Mouse (Mus musculus): ENCODE results near the gene Gpr18.

The Gpr18 gene

DNA sequence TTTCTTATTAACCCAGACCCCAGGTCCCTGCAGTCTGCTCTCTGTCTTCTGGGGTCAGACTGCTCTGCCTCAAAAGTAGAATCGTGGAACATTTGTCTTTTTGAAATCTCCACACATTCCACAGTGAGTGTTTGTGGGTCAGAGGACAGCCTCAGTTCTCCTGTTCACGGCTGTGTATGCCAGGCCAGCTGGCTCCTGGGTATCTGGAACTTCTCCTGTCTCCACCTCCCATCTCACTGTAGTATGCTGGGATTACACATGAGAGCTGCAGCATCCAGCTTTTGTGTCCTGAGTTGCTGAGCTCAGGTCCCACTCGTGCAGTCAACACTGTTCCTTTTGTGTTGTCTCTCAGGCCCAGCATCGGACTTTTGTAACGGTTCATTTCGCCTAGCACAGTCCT lies 9.3 kb upstream of the Gpr18 start:
- DNase-seq (ENCODE audit: low read depth in 1 of 2, low spot score in 2 of 2) = no peak

DNA sequence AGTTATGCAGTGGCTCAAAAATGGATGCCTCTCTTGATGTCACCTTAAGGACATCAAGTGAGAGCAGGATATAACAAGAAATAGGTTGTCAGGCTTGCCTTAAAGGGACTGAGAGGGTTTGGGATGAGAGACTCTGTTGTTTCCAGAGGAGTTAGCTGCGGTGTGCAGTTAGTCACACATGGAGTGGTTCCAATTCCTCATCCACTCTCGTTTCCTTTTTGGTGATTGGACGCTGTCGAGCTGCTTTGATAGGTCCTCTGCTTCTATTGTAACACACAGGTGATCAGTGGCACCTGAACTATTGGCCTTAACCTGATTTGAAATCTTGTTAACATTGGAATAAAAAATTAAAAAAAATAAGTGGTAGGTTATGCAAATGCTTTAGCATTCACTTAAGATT lies 7.2 kb upstream of the Gpr18 start:
- no peak for DNase-seq (ENCODE audit: low read depth in 1 of 2, low spot score in 2 of 2)

DNA sequence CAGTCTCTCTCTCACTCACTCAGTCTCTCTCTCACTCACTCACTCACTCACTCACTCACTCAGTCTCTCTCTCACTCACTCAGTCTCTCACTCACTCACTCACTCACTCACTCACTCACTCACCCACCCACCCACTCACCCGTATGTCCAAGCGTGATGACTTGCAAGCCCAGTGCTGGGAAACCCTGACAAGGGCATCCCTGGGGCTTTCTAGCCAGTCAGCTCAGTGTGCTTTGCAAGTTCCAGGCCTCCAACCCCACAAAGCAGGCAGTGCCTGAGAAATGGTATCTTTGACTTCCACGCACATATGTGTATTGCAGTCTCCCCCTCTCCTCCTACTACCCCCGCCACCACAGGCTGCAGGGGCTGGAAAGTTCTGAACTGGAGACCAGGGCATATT lies 6.4 kb upstream of the Gpr18 start:
- no peak for DNase-seq (ENCODE audit: low read depth in 1 of 2, low spot score in 2 of 2)

DNA sequence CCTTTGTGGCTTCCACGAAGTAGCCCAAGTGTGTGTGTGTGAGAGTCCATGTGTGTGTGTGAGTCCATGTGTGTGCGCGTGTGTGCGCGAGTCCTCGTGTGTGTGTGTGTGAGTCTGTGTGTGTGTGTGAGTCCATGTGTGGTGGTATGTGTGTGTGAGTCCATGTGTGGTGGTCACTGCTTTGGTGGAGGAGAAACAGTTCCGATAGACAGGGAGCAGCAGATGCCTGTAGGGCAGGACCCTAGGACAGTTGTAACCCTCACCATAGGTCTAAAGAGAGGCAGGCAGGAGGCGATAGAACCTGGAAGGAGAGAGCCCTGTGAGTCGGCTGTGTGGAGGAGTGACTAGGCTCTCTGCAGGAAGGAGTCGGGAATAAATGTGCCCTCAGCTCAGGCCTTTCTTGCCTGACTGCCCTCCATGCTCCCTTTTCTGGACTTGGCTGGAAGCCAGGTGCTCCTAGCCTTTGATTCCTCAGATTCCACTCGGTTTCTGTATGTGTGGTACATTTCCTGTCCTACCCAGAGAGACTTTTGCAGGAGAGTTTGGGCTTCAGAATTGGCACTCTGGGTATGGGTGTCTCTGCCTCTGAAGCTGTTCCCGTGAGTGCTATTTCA lies 5.0 kb upstream of the Gpr18 start:
- no peak for DNase-seq (ENCODE audit: low read depth in 1 of 2, low spot score in 2 of 2)

DNA sequence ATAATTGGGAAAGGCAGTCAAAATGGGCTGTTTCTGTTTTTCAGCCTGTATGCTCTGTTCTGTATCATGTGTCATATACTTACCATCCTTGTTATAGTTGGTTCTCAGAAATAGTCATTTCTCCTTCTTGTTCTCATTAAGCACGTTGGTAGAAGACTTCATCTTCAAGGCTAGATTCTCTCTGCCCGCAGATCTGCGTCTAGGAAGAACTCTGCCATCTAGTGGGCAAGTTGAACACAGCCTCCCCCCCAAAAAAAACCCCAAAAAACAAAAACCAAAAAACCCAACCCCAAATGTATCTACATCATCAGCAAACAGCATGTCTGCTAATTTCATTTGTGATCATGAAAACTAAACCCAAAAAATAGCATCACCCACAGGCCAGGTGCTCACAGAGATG lies 4.2 kb upstream of the Gpr18 start:
- DNase-seq (ENCODE audit: low read depth in 1 of 2, low spot score in 2 of 2) = no peak

DNA sequence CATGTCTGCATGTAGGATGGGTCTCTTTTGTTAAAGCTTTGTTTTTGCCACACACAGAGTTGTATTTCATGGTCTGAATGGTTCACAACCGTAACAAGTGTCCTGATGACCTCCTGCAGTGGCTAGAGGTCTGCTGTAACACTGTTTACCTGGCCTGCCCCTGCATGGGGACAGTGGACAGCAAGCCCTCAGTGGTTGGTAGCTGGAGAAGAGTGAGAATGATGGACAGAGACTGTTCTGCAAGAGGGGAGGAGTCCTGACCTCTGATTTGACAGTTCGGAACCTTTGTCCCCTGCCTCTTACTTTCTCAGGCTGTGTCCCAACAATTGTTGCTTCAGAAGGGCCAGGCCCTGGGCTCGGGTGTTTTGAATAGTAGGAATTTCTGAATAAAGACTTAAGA lies 2.7 kb upstream of the Gpr18 start:
- no peak for DNase-seq (ENCODE audit: low read depth in 1 of 2, low spot score in 2 of 2)

DNA sequence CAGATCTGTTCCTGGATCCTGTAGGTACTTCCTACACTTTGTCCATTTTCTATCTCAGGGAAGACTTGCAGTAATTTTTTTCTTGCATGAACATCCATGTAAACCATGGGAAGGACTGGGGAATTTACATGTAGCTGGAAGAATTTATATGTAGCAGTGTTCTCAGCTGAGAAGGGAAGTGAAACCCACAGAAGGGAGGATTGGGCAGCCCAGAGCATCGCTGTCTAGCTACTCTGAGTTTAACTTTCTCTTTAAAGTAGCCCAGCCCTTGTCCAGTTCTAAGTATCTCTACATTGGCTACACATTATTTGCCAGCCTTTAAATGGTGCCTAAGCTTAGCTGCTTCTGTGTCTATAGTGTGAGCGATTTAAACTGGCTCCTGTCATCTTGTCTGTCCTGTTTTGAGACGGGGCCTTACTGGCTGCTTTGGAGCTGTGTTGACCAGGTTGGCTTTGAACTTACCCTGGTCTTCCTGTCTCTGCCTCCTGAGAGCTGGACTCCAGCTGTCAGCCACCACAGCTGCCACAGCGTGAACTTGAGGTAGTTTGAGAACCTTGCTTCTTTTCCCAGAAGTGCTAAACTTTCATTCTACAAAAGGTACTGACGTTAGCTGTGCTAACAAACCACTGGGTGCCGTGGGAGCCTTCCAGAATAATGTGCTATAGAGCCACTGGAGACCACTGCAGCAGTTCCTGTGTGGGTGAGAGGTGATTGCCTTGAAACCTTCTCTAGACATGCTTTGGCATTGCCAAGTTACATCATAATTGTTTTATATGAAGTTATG lies 922 bp upstream of the Gpr18 start:
- DNase-seq (ENCODE audit: low read depth in 1 of 2, low spot score in 2 of 2) = peak in 1 of 2 experiments; percentile 27

DNA sequence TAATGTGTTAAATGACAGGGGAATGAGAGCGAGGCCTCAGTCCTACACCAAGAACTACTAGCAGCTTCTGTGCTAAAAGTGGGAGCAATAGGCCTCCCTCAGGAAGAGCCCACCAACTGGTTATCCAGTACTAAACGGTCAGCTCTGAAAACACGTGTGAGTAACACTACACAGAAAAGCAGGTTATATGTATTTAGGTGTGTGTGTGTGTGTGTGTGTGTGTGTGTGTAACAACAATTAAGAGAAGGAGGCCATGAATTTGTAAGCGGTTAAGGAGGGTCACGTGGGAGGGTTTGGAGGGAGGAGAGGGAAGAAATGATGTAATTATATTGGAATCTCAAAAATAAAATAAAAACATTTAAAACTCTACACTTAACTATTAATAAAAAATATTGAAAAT lies 438 bp downstream of the Gpr18 start:
- DNase-seq (ENCODE audit: low read depth in 1 of 2, low spot score in 2 of 2) = no peak

DNA sequence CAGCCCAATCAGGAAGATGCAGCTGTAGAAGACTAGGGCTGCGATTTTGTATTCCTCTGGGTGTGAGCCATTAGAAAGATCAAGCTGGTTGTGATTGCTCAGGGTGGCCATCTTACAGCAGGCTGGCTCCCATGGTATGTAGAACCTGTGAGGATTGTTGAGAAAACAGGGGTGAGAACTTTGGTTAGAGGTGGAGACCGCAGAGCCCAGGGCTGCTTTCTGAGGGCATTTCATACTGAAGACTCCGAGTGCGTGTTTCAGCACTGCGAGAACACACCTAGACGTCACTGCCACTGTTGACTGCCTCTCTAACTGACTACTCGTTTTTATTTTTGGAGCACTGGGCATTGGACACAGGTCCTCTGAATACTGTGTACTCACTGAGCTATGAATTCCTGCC lies 3.1 kb downstream of the Gpr18 start:
- DNase-seq (ENCODE audit: low read depth in 1 of 2, low spot score in 2 of 2) = no peak

DNA sequence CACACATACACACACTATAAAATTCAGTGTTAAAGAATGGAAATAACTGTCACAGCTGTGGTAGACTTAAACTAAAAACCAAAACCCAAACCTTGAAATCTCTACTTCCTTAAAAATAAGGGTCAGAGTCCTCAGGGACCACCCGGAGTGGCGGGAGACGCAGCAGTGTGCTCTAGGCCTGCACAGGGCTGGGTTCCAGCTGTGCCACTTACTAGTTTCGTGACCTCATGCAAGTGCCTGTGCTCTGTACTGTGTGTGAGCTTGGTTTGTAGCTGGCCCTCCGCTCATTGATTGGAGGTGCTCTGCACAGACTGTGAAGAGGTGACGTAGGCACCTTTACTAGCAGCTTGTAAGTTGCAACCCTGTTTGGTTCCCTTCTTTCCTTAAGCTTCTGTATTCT lies 5.7 kb downstream of the Gpr18 start:
- DNase-seq (ENCODE audit: low read depth in 1 of 2, low spot score in 2 of 2) = no peak

DNA sequence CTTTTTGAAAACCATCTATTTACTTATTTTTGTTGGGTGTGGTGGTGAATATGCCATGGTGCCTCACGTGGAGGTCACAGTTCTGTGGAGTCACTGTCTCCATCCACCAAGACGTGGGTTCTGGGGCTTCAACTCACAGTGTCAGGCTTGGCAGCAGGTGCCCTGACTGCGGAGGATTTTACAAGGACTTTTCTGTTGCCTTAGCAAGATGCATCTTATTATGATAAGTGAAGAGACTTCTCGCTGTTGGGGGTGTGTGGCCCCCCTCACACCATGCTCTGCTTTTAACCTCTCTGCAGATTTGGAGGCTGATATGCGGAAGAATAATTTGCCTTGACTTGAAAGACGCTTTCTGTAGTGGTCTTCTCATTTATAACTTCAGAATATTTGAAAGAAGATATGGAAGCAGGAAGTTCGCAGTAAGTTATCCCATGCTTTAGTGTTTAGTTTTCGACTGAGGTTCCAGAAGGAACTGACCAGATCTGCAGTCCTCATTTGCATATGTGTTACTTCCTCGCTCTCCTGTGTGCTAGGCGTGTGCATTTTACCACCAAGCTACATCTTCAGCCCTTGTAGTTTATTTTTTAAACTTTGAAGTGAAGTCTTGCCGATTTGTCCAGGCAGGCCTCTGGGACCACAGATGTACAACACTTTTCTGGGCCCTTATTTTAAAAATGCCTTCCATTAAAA lies 8.4 kb downstream of the Gpr18 start:
- DNase-seq (ENCODE audit: low read depth in 1 of 2, low spot score in 2 of 2) = no peak

DNA sequence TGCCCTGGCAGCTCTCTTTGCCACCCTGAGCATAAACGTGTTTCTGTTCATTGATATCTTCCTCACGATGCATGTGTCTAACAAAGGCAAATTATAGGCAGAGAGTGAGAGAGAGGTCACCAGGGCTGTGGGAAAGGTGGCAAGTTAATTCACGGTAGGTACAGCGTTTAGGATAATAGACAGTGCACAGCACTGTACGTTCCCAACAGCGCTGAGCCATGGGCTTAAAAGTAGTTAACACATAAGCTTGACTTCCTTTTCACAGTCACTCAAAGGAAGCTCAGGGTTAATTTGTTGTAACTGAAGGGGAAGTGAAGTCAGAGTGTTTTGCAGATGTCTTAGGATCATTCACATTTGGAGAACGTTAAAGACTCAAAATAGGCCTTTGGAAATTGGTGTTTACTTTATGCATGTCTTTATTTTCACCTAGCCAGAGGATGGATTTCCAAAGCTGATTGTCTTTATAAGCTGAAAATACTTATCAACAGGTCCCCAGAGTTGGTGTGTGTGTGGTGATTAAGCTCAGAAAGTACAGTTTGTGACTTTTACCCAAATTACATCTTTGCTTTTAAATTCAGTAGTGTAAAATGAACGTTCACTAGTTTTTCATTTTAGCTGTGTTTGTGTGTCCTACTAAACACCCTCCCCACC lies 9.1 kb downstream of the Gpr18 start:
- no peak for DNase-seq (ENCODE audit: low read depth in 1 of 2, low spot score in 2 of 2)

DNA sequence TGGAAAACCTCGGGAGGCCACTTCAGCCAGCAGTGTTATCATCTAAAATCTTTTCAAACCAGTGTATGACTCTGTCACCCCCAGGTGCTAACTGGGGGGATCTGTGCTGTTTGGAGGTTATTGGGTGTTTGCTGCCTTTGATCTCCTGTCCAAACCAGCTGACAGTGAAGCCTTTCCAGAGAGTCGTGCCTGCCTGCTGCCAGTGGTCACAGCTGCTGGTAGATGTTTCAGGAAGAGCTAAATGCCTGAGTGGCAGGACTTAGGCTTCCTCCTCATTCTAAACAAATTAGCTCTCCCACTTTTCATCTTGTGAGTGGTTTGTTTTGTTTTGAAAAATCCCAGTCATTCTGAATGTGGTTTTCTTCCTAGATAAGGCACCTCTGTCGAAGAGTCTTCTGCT lies 10.8 kb downstream of the Gpr18 start:
- no peak for DNase-seq (ENCODE audit: low read depth in 1 of 2, low spot score in 2 of 2)

DNA sequence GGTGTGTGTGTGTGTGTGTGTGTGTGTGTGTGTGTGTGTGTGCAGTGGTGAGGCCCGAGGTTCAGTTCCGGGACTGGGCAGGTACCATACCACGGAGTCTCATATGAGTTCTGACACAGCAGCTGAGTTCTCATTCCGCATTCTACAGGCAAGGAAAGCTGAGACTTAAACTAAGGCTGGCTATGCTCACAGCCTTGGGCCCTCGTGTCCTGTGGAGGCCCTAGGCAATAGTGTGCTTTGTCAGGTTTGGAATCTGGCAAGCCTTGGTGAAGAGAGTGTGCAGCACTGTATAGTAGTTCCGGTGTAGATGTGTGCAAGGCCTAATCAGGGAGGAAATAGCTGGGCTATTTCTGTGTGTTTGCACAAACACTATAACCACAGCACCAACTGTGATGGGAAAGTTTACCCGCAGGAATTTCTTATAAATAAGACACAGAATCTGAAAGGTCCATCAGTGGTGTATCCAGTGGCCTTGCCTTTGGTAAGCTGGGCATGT lies 12.2 kb downstream of the Gpr18 start:
- no peak for DNase-seq (ENCODE audit: low read depth in 1 of 2, low spot score in 2 of 2)

DNA sequence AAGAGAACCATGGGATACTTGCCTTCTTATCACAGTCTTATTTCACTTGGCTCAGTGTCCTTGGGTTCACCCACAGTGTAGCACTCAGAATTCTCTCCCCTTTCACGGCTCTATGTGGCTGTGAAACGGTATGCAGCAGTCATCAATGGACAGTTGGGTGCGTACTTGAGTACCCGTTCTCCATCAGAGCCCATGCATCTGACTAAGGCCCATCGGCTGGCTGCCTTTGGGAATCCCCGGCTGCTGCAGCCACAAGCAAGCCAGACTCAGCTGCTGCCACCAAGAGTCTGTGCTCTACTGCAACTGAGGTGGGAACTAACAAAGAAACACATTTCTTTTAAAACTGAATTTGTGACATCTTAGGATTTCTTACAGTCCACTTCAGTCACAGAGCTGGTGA lies 14.1 kb downstream of the Gpr18 start:
- no peak for DNase-seq (ENCODE audit: low read depth in 1 of 2, low spot score in 2 of 2)

DNA sequence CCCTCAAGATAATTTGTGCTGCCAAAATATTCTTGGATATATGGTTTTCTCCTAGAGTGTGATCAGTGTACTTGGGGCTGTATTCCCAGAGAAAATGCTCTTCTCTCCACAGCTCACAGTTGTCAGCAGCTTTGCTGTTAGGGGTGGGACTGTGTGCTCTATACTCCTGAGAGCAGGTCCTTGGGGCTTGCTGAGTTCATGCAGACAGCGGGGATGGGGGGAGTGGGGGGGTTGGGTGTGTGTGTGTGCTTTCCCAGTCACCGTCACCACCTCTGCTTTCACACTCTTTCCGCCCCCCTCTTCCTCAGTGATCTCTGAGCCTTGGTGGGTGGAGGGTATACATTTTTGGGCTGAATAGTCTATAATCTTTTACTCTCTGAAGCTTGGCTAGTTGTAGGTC lies 16.5 kb downstream of the Gpr18 start:
- DNase-seq (ENCODE audit: low read depth in 1 of 2, low spot score in 2 of 2) = no peak

DNA sequence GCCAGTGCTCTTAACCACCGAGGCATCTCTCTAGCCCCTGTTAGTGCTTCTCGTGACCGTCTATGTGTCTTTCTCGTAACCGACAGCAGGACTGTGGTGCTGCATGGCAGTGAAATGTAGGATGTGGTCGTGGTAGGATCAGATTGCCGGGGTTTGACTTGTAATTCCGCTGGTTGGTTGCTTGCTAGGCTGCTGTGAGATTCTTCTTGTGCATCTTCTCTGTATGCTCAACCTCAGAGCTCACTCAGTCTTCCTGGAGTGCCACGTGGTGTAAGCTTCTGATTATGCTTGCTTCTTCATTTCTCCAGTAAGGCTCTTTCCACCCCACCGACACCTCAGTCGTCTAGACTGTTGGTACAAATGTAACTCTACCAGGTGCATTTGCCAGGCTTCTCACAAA lies 17.1 kb downstream of the Gpr18 start:
- DNase-seq (ENCODE audit: low read depth in 1 of 2, low spot score in 2 of 2) = no peak

DNA sequence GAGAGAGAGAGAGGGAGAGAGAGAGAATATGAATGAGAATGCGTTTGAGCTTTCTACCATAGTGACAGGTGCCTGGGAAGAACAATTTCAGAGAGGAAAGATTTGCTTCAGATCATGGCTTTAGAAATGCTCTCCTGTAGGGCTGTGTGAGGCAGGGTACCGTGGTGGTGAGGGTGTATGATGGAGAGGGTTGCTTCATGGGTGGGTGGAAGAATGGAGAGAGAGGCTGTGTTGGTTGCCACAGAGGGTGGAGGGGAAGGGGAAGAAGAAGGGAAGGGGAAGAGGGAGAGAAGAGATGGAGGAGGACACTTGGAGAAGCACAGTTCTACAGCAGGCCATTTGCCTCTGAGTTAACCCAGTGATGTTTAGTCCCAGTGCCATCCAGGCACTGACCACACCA lies 17.8 kb downstream of the Gpr18 start:
- DNase-seq (ENCODE audit: low read depth in 1 of 2, low spot score in 2 of 2) = no peak

DNA sequence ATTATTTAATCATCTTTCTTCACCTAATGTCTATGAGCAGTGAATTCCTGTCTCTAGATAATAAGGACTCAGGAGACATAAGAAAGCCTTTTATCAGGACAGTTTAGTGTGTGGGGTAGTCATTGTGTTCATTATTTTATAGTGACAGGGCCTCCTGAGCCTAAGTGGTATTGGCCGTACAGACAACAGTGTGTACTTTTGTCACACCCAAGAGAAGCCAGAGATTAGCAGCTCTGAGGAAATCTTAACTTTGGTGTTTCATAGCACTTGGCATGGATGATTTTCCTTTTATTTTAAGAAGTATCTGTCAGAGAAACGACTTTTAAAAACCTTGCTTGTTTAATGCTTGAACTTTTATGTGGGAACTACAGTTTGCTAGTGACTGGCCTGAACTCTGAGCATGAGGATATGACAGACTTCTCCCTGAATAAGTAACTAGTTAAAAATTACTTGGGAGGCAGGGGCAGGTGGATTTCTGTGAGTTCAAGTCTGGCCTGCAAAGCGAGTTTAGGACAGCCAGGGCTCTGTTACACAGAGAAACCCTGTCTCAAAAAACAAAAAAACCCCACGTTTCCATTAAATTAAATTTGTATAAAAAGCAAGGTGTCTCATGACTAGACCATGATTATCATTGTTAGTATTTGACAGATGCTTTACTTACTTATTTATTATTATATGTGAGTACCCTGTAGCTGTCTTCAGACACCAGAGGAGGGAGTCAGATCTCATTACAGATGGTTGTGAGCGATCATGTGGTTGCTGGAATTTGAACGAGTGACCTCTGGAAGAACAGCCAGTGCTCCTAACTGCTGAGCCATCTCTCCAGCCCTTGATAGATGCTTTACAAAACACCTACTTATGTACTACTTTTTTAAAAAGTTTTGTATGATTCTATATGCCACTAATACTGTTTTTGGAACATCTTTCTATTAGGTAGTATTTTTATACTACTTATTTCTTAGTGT lies 19.2 kb downstream of the Gpr18 start:
- no peak for DNase-seq (ENCODE audit: low read depth in 1 of 2, low spot score in 2 of 2)

DNA sequence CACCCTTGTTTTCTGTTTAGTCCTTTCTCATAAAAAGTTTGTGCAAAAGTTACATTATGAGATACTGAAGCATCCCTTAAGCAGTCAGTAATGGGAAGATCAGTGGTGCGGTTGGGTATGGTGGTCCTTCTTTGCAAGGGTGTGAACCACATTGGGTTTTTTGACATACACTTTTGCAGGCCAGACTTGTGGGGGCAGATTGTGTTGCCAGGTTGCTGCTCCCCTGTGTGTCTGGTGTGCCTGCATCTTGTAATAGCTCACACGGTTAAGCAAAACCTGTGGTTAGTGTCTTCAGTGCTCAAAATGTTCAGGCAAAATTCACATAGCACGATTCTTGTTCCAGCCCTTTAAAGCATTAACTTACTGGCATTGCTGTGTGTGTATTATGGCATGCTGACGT lies 20.3 kb downstream of the Gpr18 start:
- DNase-seq (ENCODE audit: low read depth in 1 of 2, low spot score in 2 of 2) = no peak

Measured in monocyte, adult 2 months (primary cell).